Mouse (Mus musculus): ENCODE data around the gene Tgm2. TPM values are rescaled to one million over a fixed set of nuclear protein-coding genes. Genes with fewer than 3 reads are reported as not detected.
A peak's percentile ranks its signal among the peaks of the same experiment; 100 is the strongest.

The Tgm2 gene
- polyA plus RNA-seq, 1 experiment from 2014 or later, result 218 TPM

- Histone ChIP-seq H3K4me2 (peak overlapping the region; percentile 77), H3K9me3 (no peaks in the 10 kb centered on the region), H3K36me3 (peaks cover 60% of the 10 kb centered on the region), H3K27me3 (replicated peaks) (no peaks in the 10 kb centered on the region), H3K27ac (replicated peaks) (peak overlapping the region; percentile 99), H3K9ac (peak overlapping the region; percentile 95), H3K4me3 (peak overlapping the region; percentile 11; the same call in 1 of the 2 replicates), H3K4me1 (peaks cover 89% of the 10 kb centered on the region)
- no peak for ATAC-seq (ENCODE audit: extremely low read depth, insufficient number of reproducible peaks, low FRiP score, low TSS enrichment)
- WGBS, result 45% methylated on average over 7 of the region's 7 CpGs
Measured at GRCm38 (mm10) chr2:158141271-158141670, 5.0 kb downstream of the Tgm2 start.

- 53% methylated on average over 5 of the region's 5 CpGs for WGBS
- peaks cover 90% of the 10 kb centered on the region for H3K4me1 ChIP-seq
- no peaks in the 10 kb centered on the region for H3K27me3 ChIP-seq (replicated peaks)
- peaks cover 66% of the 10 kb centered on the region for H3K36me3 ChIP-seq
- H3K4me2 ChIP-seq, result peak overlapping the region; percentile 77
- no peak overlapping the region for H3K4me3 ChIP-seq
- H3K9me3 ChIP-seq, result no peaks in the 10 kb centered on the region
- peak overlapping the region; percentile 99 for H3K27ac ChIP-seq (replicated peaks)
- peak overlapping the region; percentile 95 for H3K9ac ChIP-seq
- ATAC-seq (ENCODE audit: extremely low read depth, insufficient number of reproducible peaks, low FRiP score, low TSS enrichment), result no peak
Measured at GRCm38 (mm10) chr2:158140664-158141063, 5.6 kb downstream of the Tgm2 start.

- Histone ChIP-seq H3K9ac (peak overlapping the region; percentile 95), H3K27ac (replicated peaks) (peak overlapping the region; percentile 99), H3K9me3 (no peaks in the 10 kb centered on the region), H3K36me3 (peaks cover 76% of the 10 kb centered on the region), H3K4me1 (peaks cover 80% of the 10 kb centered on the region), H3K4me2 (peak overlapping the region; percentile 77), H3K27me3 (replicated peaks) (no peaks in the 10 kb centered on the region), H3K4me3 (no peak overlapping the region)
- WGBS, result 13% methylated on average over 7 of the region's 7 CpGs
- ATAC-seq (ENCODE audit: extremely low read depth, insufficient number of reproducible peaks, low FRiP score, low TSS enrichment), result peak; percentile 72; the same call in 1 of the 2 replicates
Measured at GRCm38 (mm10) chr2:158139628-158140027, 6.6 kb downstream of the Tgm2 start.

- Histone ChIP-seq H3K27ac (replicated peaks) (peak overlapping the region; percentile 99), H3K4me2 (peak overlapping the region; percentile 55; the same call in 1 of the 2 replicates), H3K36me3 (peaks cover 85% of the 10 kb centered on the region)
Measured at GRCm38 (mm10) chr2:158138778-158139177, 7.5 kb downstream of the Tgm2 start.

GRCm38 (mm10) chr2:158137771-158138170 lies 8.5 kb downstream of the Tgm2 start:
- Histone ChIP-seq H3K4me3 (no peak overlapping the region), H3K9me3 (no peaks in the 10 kb centered on the region), H3K4me1 (peaks cover 73% of the 10 kb centered on the region), H3K27me3 (replicated peaks) (no peaks in the 10 kb centered on the region), H3K36me3 (peaks cover 93% of the 10 kb centered on the region), H3K9ac (no peak overlapping the region; the same call in 1 of the 2 replicates), H3K27ac (replicated peaks) (peak overlapping the region; percentile 99; the same call in 1 of the 2 replicates), H3K4me2 (no peak overlapping the region)
- WGBS, result 72% methylated on average over 12 of the region's 12 CpGs
- ATAC-seq (ENCODE audit: extremely low read depth, insufficient number of reproducible peaks, low FRiP score, low TSS enrichment), result no peak

More at GRCm38 (mm10) chr2:158138778-158139177, 7.5 kb downstream of the Tgm2 start:
- no peak for ATAC-seq (ENCODE audit: extremely low read depth, insufficient number of reproducible peaks, low FRiP score, low TSS enrichment)
- peaks cover 74% of the 10 kb centered on the region for H3K4me1 ChIP-seq
- H3K4me3 ChIP-seq, result no peak overlapping the region
- no peaks in the 10 kb centered on the region for H3K9me3 ChIP-seq
- H3K27me3 ChIP-seq (replicated peaks), result no peaks in the 10 kb centered on the region
- peak overlapping the region; percentile 78 for H3K9ac ChIP-seq
- WGBS, result 77% methylated on average over 9 of the region's 9 CpGs

- Histone ChIP-seq H3K4me3 (no peak overlapping the region), H3K4me2 (no peak overlapping the region), H3K27me3 (replicated peaks) (no peaks in the 10 kb centered on the region), H3K27ac (replicated peaks) (peak overlapping the region; percentile 2; the same call in 1 of the 2 replicates), H3K9ac (no peak overlapping the region), H3K36me3 (peaks cover 94% of the 10 kb centered on the region), H3K9me3 (no peaks in the 10 kb centered on the region), H3K4me1 (peaks cover 73% of the 10 kb centered on the region)
- no peak for ATAC-seq (ENCODE audit: extremely low read depth, insufficient number of reproducible peaks, low FRiP score, low TSS enrichment)
- whole genome bisulfite sequencing, result 56% methylated on average over 7 of the region's 7 CpGs
Measured at GRCm38 (mm10) chr2:158136205-158136604, 10.0 kb downstream of the Tgm2 start.

GRCm38 (mm10) chr2:158133050-158133449 lies 13.2 kb downstream of the Tgm2 start:
- no peak for ATAC-seq (ENCODE audit: extremely low read depth, insufficient number of reproducible peaks, low FRiP score, low TSS enrichment)
- Histone ChIP-seq H3K9ac (no peak overlapping the region), H3K27me3 (replicated peaks) (no peaks in the 10 kb centered on the region), H3K36me3 (peaks cover 100% of the 10 kb centered on the region), H3K9me3 (no peaks in the 10 kb centered on the region), H3K4me2 (no peak overlapping the region), H3K27ac (replicated peaks) (0 out of 2 replicates have a peak overlapping the region, but pooled peaks have one; percentile 6), H3K4me3 (no peak overlapping the region), H3K4me1 (peaks cover 74% of the 10 kb centered on the region)
- WGBS, result 73% methylated on average over 6 of the region's 6 CpGs

- WGBS, result 88% methylated on average over 10 of the region's 10 CpGs
- Histone ChIP-seq H3K27ac (replicated peaks) (no peak overlapping the region), H3K27me3 (replicated peaks) (no peaks in the 10 kb centered on the region), H3K9ac (no peak overlapping the region), H3K4me3 (no peak overlapping the region), H3K4me2 (no peak overlapping the region), H3K9me3 (no peaks in the 10 kb centered on the region), H3K4me1 (peaks cover 77% of the 10 kb centered on the region), H3K36me3 (peaks cover 100% of the 10 kb centered on the region)
- no peak for ATAC-seq (ENCODE audit: extremely low read depth, insufficient number of reproducible peaks, low FRiP score, low TSS enrichment)
Measured at GRCm38 (mm10) chr2:158132320-158132719, 13.9 kb downstream of the Tgm2 start.

- Histone ChIP-seq H3K4me3 (no peak overlapping the region), H3K9me3 (no peaks in the 10 kb centered on the region), H3K4me1 (peaks cover 79% of the 10 kb centered on the region), H3K9ac (peak overlapping the region; percentile 21; the same call in 1 of the 2 replicates), H3K27me3 (replicated peaks) (no peaks in the 10 kb centered on the region), H3K36me3 (peaks cover 100% of the 10 kb centered on the region), H3K27ac (replicated peaks) (peak overlapping the region; percentile 79), H3K4me2 (no peak overlapping the region)
- 84% methylated on average over 13 of the region's 13 CpGs for WGBS
- no peak for ATAC-seq (ENCODE audit: extremely low read depth, insufficient number of reproducible peaks, low FRiP score, low TSS enrichment)
Measured at GRCm38 (mm10) chr2:158131197-158131835, 14.9 kb downstream of the Tgm2 start.

- Histone ChIP-seq H3K4me3 (no peak overlapping the region), H3K4me2 (no peak overlapping the region), H3K4me1 (peaks cover 73% of the 10 kb centered on the region), H3K9me3 (no peaks in the 10 kb centered on the region), H3K9ac (peak overlapping the region; percentile 53; the same call in 1 of the 2 replicates), H3K27me3 (replicated peaks) (no peaks in the 10 kb centered on the region), H3K36me3 (peaks cover 100% of the 10 kb centered on the region), H3K27ac (replicated peaks) (peak overlapping the region; percentile 79)
- ATAC-seq (ENCODE audit: extremely low read depth, insufficient number of reproducible peaks, low FRiP score, low TSS enrichment), result no peak
- WGBS, result 43% methylated on average over 5 of the region's 5 CpGs
Measured at GRCm38 (mm10) chr2:158130391-158130986, 15.7 kb downstream of the Tgm2 start.

GRCm38 (mm10) chr2:158129291-158130002 lies 16.8 kb downstream of the Tgm2 start:
- Histone ChIP-seq H3K27ac (replicated peaks) (peak overlapping the region; percentile 79), H3K9ac (peak overlapping the region; percentile 72), H3K4me2 (no peak overlapping the region), H3K4me3 (no peak overlapping the region), H3K4me1 (peaks cover 73% of the 10 kb centered on the region), H3K36me3 (peaks cover 100% of the 10 kb centered on the region), H3K9me3 (no peaks in the 10 kb centered on the region), H3K27me3 (replicated peaks) (no peaks in the 10 kb centered on the region)
- no peak for ATAC-seq (ENCODE audit: extremely low read depth, insufficient number of reproducible peaks, low FRiP score, low TSS enrichment)
- 73% methylated on average over 16 of the region's 16 CpGs for WGBS

Data from heart, embryonic 13.5 days (tissue).